8 mouse cellular contexts compared by ENCODE assay signal in the genomic region with DNA sequence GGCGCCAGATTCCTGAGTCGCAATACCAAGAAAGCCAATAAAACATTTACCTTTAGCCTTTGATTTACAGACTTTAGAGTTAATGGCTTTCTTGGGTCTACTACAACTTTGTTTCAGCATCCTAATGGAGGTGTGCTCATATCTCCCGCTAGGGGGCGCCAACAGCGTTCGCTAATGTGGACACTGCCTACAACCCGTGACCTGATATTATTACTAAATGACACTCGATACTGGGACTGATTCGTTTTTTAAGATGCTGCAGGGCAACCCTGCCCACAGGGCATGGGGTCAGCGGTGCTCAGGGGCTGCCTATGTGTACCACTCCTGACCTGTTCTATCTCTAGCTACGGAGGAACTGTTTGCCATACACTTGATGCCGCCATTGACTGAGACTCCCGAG.
DNase-seq lines count a peak whose midpoint lies in the region; ATAC-seq and TF ChIP-seq lines count a peak whose summit lies in the region.

No protein-coding gene starts in this region.

- no peak for TF ChIP-seq POLR2A in MEL (IDR thresholded peaks at IDR 0.05; ENCODE audit: control insufficient read depth in 1 of 2, insufficient read depth in 1 of 2, low read depth in 1 of 2, low read length in 2 of 2, poor library complexity in 1 of 2)

- ATAC-seq in intestine, postnatal 0 days = no peak
- no peak for ATAC-seq in intestine, embryonic 16.5 days
- no peak for ATAC-seq in lung, postnatal 0 days
- no peak for ATAC-seq in intestine, embryonic 15.5 days
- ATAC-seq in megakaryocyte, adult 5-6 weeks (ENCODE audit: poor library complexity, severe bottlenecking) = no peak

- no peak for DNase-seq in MEL (ENCODE audit: low read depth, low spot score)
- DNase-seq in embryo, embryonic 11 days = peak; percentile 67
- peak; percentile 21 for DNase-seq in lung, postnatal 0 days (ENCODE audit: low spot score)
- no peak for DNase-seq in thymus, postnatal 0 days (ENCODE audit: low spot score)

- no peaks in the 10 kb centered on the region for H3K36me3 ChIP-seq in intestine, postnatal 0 days (ENCODE audit: control insufficient read depth, insufficient read depth)
- no peaks in the 10 kb centered on the region for H3K36me3 ChIP-seq in intestine, embryonic 16.5 days (ENCODE audit: control insufficient read depth, insufficient read depth, low read length)
- H3K36me3 ChIP-seq in MEL (ENCODE audit: control insufficient read depth in 1 of 2, insufficient read depth in 2 of 2, low read length in 2 of 2) = no peaks in the 10 kb centered on the region
- H3K36me3 ChIP-seq in lung, postnatal 0 days (ENCODE audit: insufficient read depth, low read length) = no peaks in the 10 kb centered on the region
- H3K36me3 ChIP-seq in intestine, embryonic 15.5 days = no peaks in the 10 kb centered on the region

- no peaks in the 10 kb centered on the region for H3K4me1 ChIP-seq in intestine, postnatal 0 days (replicated peaks; ENCODE audit: control insufficient read depth, insufficient read depth, low read length)
- H3K4me1 ChIP-seq in intestine, embryonic 16.5 days (ENCODE audit: control insufficient read depth, insufficient read depth, low read length) = peaks cover 4% of the 10 kb centered on the region; the same call in 1 of the 2 replicates
- no peaks in the 10 kb centered on the region for H3K4me1 ChIP-seq in MEL (ENCODE audit: control insufficient read depth in 1 of 2, insufficient read depth in 2 of 2, low read length in 2 of 2)
- no peaks in the 10 kb centered on the region for H3K4me1 ChIP-seq in lung, postnatal 0 days (ENCODE audit: insufficient read depth, low read depth, low read length)
- 0 out of 2 replicates have a peak, but pooled peaks cover 3% of the 10 kb centered on the region for H3K4me1 ChIP-seq in intestine, embryonic 15.5 days (replicated peaks)

- H3K4me3 ChIP-seq in intestine, postnatal 0 days (ENCODE audit: low read depth, low read length) = no peak overlapping the region
- H3K4me3 ChIP-seq in intestine, embryonic 16.5 days (ENCODE audit: low read length) = no peak overlapping the region
- H3K4me3 ChIP-seq in MEL (ENCODE audit: control insufficient read depth in 1 of 2, insufficient read depth in 1 of 2, low read depth in 2 of 2, low read length in 2 of 2) = no peak overlapping the region
- no peak overlapping the region for H3K4me3 ChIP-seq in lung, postnatal 0 days (ENCODE audit: low read depth, low read length)
- no peak overlapping the region for H3K4me3 ChIP-seq in intestine, embryonic 15.5 days (replicated peaks)

- no peaks in the 10 kb centered on the region for H3K9me3 ChIP-seq in intestine, postnatal 0 days (ENCODE audit: control insufficient read depth)
- no peaks in the 10 kb centered on the region for H3K9me3 ChIP-seq in intestine, embryonic 16.5 days (ENCODE audit: control insufficient read depth, low read length)
- no peaks in the 10 kb centered on the region for H3K9me3 ChIP-seq in MEL (replicated peaks; ENCODE audit: insufficient read depth, low read length)
- no peaks in the 10 kb centered on the region for H3K9me3 ChIP-seq in lung, postnatal 0 days (ENCODE audit: low read length)
- no peaks in the 10 kb centered on the region for H3K9me3 ChIP-seq in intestine, embryonic 15.5 days

- no peak overlapping the region for H3K4me2 ChIP-seq in intestine, postnatal 0 days (replicated peaks; ENCODE audit: low read depth)
- H3K4me2 ChIP-seq in intestine, embryonic 16.5 days (ENCODE audit: low read depth, low read length) = no peak overlapping the region
- H3K4me2 ChIP-seq in lung, postnatal 0 days (replicated peaks; ENCODE audit: low read depth, low read length) = no peak overlapping the region
- no peak overlapping the region for H3K4me2 ChIP-seq in intestine, embryonic 15.5 days (replicated peaks)

- no peaks in the 10 kb centered on the region for H3K27me3 ChIP-seq in intestine, postnatal 0 days (replicated peaks; ENCODE audit: control insufficient read depth, insufficient read depth, low read length)
- H3K27me3 ChIP-seq in intestine, embryonic 16.5 days (replicated peaks; ENCODE audit: control insufficient read depth, insufficient read depth, low read length) = no peaks in the 10 kb centered on the region
- H3K27me3 ChIP-seq in MEL (ENCODE audit: control insufficient read depth in 1 of 2, insufficient read depth in 2 of 2, low read length in 2 of 2) = no peaks in the 10 kb centered on the region
- H3K27me3 ChIP-seq in lung, postnatal 0 days (replicated peaks; ENCODE audit: insufficient read depth, low read length) = no peaks in the 10 kb centered on the region
- no peaks in the 10 kb centered on the region for H3K27me3 ChIP-seq in intestine, embryonic 15.5 days (replicated peaks)

- no peak for TF ChIP-seq RAD21 in MEL (IDR thresholded peaks at IDR 0.05; ENCODE audit: low read depth, low read length)

- no peak overlapping the region for H3K9ac ChIP-seq in intestine, postnatal 0 days (ENCODE audit: low read depth, low read length)
- H3K9ac ChIP-seq in intestine, embryonic 16.5 days (ENCODE audit: low read depth, low read length) = no peak overlapping the region
- no peak overlapping the region for H3K9ac ChIP-seq in MEL (ENCODE audit: control insufficient read depth, low read depth, low read length, poor library complexity, severe bottlenecking)
- H3K9ac ChIP-seq in lung, postnatal 0 days (replicated peaks; ENCODE audit: low read depth) = no peak overlapping the region
- no peak overlapping the region for H3K9ac ChIP-seq in intestine, embryonic 15.5 days

- TF ChIP-seq EP300 in MEL (IDR thresholded peaks at IDR 0.05; ENCODE audit: low read depth in 1 of 2, low read length in 2 of 2) = no peak
- TF ChIP-seq EP300 in lung, postnatal 0 days (IDR thresholded peaks at IDR 0.05) = no peak

- 53% methylated on average over 13 of the region's 13 CpGs for WGBS in intestine, postnatal 0 days
- 51% methylated on average over 13 of the region's 13 CpGs for WGBS in intestine, embryonic 16.5 days
- WGBS in lung, postnatal 0 days = 34% methylated on average over 13 of the region's 13 CpGs
- 52% methylated on average over 13 of the region's 13 CpGs for WGBS in intestine, embryonic 15.5 days

- H3K79me2 ChIP-seq in MEL (ENCODE audit: control insufficient read depth, insufficient read depth, low read length, poor library complexity) = no peaks in the 10 kb centered on the region

- H3K27ac ChIP-seq in intestine, postnatal 0 days (ENCODE audit: low read depth, low read length) = no peak overlapping the region
- no peak overlapping the region for H3K27ac ChIP-seq in intestine, embryonic 16.5 days (ENCODE audit: low read length)
- H3K27ac ChIP-seq in MEL (ENCODE audit: control insufficient read depth, low read depth, low read length) = no peak overlapping the region
- H3K27ac ChIP-seq in lung, postnatal 0 days (ENCODE audit: low read length) = no peak overlapping the region
- H3K27ac ChIP-seq in intestine, embryonic 15.5 days = no peak overlapping the region

- peak; percentile 69 for TF ChIP-seq CTCF in intestine, postnatal 0 days (IDR thresholded peaks at IDR 0.05; ENCODE audit: low read depth)
- peak; percentile 4 to 35 (median 26); a peak in 4 of 6 replicates for TF ChIP-seq CTCF in MEL (IDR thresholded peaks at IDR 0.05 in 2 of 3, conservative IDR thresholded peaks at IDR 0.05 in 1 of 3; ENCODE audit: control insufficient read depth in 1 of 3, insufficient read depth in 1 of 3, low read depth in 2 of 3, low read length in 3 of 3, poor library complexity in 1 of 3, severe bottlenecking in 1 of 3)
- peak; percentile 66 for TF ChIP-seq CTCF in lung, postnatal 0 days (IDR thresholded peaks at IDR 0.05)

TF ChIP-seq in MEL, 35 proteins besides CTCF, POLR2A, EP300 and RAD21:
- no peak for TF ChIP-seq KAT2A (conservative IDR thresholded peaks at IDR 0.05; ENCODE audit: low read depth, low read length)
- no peak for TF ChIP-seq CHD1 (IDR thresholded peaks at IDR 0.05; ENCODE audit: low read depth, low read length)
- TF ChIP-seq TBP (IDR thresholded peaks at IDR 0.05; ENCODE audit: low read depth, low read length) = no peak
- no peak for TF ChIP-seq MYB (IDR thresholded peaks at IDR 0.05; ENCODE audit: low read depth, low read length)
- no peak for TF ChIP-seq GABPA (IDR thresholded peaks at IDR 0.05; ENCODE audit: low read depth, low read length)
- TF ChIP-seq MAZ (IDR thresholded peaks at IDR 0.05; ENCODE audit: low read depth, low read length) = no peak
- TF ChIP-seq JUND (IDR thresholded peaks at IDR 0.05; ENCODE audit: low read depth, low read length) = no peak
- TF ChIP-seq USF2 (IDR thresholded peaks at IDR 0.05; ENCODE audit: borderline replicate concordance in 1 of 2, insufficient read depth in 1 of 2, low read depth in 1 of 2, low read length in 2 of 2) = no peak
- no peak for TF ChIP-seq MAX (IDR thresholded peaks at IDR 0.05; ENCODE audit: low read length)
- TF ChIP-seq ZC3H11A (IDR thresholded peaks at IDR 0.05; ENCODE audit: low read depth, low read length) = no peak
- TF ChIP-seq MAFK (IDR thresholded peaks at IDR 0.05; ENCODE audit: borderline replicate concordance, low read depth, low read length) = no peak
- no peak for TF ChIP-seq ZMIZ1 (IDR thresholded peaks at IDR 0.05; ENCODE audit: low read depth, low read length)
- TF ChIP-seq RCOR1 (IDR thresholded peaks at IDR 0.05; ENCODE audit: low read depth, low read length) = no peak
- no peak for TF ChIP-seq CHD2 (IDR thresholded peaks at IDR 0.05; ENCODE audit: low read length)
- TF ChIP-seq NELFE (IDR thresholded peaks at IDR 0.05; ENCODE audit: low read depth, low read length) = no peak
- no peak for TF ChIP-seq POLR2AphosphoS5 (IDR thresholded peaks at IDR 0.05; ENCODE audit: borderline replicate concordance, low read depth, low read length)
- no peak for TF ChIP-seq E2F4 (IDR thresholded peaks at IDR 0.05; ENCODE audit: borderline replicate concordance, low read depth, low read length)
- TF ChIP-seq HCFC1 (IDR thresholded peaks at IDR 0.05; ENCODE audit: low read depth, low read length) = no peak

Comparison
In these comparisons a context has a peak if more than half of its experiments do, and no peak if none do; other contexts are left out.
1. DNase-seq: peak in embryo, embryonic 11 days (single experiment) and lung, postnatal 0 days (single experiment); none in MEL (single experiment) and thymus, postnatal 0 days (single experiment).
2. Peak in every context shown above with its lines, with median percentiles within 50 percentile points of each other: CTCF ChIP-seq.